Mouse (Mus musculus): Measurements from ENCODE around the gene Cdk15.

The Cdk15 gene

DNA sequence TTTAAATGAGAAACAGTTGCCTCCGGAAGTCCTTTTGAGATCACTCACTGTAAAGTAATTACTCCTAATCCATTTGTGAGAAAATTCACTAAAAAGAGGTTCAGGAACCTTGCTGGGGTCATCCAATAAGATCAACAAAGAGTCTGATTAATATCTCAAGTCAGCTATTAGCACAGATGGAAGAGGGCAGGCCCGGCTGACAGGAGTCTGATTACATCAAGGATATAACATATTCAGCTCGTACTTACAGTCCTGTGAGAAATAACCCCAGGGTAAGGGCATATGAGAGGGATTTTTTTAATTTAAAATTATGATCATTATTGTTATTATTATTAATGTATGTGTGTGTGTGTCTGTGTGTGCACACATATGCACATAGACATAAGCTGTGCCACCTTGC lies 15.5 kb downstream of the Cdk15 start:
- DNase-seq (ENCODE audit: low read depth, low spot score), result no peak

DNA sequence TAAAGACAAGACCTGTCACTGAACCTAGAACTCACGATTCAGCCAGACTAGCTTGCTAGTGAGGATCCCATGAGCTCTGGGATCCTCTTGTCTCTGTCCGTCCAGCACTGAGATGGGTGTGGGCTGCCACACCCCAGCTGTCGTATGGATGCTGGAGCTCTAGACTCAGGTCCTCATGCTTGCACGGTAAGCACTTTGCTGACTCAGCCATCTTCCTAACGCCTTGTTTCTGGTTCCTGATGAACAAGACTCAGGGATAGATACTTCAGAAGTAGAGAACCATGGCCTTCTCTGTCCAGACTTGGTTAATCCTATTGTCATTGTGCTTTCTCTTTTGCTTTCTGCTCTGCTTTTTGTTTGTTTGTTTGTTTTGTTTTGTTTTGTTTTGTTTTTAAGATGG lies 29.2 kb downstream of the Cdk15 start:
- DNase-seq (ENCODE audit: low read depth, low spot score), result no peak

DNA sequence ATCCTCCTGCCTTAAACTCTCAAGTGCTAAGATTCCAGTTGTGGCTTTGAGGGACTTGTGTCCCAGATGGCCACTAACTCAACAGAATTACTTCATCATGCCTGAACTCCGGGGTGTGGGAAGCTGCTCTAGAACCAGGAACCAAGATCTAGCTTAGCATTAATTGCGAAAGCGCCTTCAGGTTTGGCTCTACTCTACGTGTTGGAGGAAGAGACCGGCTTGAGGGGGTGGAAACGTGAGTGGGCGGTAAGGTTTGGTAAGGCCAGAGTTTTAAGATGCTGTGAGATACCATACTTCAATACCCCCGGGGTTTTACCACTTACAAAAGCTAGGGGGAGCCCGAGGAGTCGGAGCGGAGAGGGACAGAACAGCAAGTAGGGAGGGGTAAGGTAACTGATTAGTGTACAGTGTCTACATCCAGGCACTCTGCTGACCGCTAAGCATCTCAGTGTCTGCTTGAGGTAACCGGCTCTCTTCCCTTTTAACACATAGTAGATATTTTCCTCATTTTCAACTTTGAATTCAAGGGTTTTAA lies 29.7 kb downstream of the Cdk15 start:
- peak; percentile 38 for DNase-seq (ENCODE audit: low read depth, low spot score)

DNA sequence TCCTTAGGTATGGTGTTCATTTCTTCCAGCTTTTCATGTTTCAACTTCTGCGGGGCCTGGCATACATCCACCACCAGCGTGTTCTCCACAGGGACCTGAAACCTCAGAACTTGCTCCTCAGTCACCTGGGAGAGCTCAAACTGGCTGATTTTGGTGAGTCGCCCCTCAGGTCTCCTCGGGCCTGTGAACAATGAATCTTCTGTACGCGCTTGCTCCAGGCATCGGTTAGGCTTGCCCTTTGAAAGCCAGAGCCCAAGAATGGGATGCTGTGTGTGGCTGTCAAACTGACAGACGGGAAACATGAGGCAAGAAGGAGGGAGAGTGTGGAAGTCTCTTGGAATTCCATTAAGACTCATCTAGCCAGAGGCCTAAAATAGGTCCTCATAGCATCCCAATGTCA lies 31.0 kb downstream of the Cdk15 start:
- DNase-seq (ENCODE audit: low read depth, low spot score), result no peak

DNA sequence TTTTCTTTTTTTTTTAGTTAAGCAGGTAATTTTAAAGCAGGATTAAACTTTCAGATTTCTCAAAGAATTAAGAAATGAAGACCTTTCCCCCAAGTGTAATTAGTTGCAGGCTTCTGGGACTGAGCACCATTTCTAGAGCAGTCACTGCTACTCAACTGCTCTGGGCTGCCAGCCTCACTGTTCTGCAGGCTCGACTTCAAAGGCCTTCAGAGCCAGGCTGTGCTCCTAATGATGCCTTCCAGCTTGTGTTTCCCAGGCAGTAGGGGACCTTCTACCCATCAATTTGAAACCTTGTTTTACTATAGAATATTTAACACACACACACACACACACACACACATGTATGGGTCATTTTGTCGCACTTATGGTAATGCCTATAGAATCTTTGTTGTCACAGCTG lies 34.9 kb downstream of the Cdk15 start:
- DNase-seq (ENCODE audit: low read depth, low spot score), result no peak

DNA sequence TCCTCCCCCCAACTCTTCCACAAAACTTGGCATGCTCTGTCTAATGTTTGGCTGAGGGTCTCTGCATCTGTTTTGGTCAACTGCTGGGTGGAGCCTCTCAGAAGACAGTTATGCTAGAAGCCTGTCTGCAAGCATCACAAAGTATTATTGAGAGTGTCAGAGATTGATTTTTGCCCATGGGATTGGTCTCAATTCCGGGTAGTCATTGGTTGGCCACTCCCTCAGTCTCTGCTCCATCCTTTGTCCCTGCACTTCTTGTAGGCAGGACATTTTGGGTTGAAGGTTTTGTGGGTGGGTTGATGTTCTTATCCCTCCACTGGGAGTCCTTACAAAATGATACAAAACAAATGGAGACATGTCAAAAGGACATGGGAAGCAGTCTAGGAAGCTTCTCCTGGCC lies 39.1 kb downstream of the Cdk15 start:
- DNase-seq (ENCODE audit: low read depth, low spot score), result no peak

DNA sequence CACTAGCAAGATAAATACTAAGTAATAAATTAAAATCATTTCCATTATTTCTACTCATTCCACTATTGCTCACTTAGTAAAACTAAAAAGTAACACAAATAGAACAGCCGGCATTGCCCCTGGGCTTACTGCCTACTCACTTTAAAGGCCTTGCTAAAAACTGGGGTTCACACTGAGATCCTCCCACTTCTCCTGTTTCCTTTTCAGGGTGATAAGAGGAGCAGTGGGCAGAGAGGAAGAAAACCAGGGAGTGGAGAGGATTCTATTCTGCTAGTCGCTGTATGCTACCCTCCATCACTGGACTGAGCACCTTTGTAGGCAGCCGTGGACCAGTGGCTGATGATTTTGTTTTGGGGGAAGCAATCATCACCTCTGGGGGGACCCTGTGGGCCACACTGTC lies 40.5 kb downstream of the Cdk15 start:
- no peak for DNase-seq (ENCODE audit: low read depth, low spot score)

DNA sequence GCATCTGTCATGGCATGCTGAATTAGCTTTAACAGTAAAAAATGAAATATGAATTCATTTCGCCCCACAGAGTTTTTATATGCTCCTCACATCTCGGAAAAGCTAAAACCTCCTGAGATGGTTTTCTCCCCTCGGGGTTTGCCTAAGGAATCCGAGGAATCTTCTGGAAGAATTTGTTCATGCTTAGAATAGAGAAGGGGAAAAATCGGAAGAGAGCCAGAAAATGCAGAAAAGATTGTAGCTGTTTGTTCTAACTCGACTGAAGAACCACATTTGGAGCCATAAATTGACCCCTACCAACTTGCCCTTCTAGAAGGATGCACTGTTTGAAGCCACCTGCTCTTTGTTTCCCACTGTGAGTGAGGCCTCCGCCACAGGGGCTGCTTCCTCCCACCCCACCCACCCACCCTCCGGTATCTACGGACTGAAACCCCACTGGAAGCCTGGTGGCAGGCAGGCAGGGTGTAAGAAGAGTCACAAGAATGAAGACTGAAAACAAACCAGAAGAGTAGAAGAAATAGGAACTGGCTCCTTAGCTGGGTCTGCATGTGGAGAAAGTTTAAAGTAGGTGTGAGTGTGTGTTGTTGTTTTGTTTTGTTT lies 41.9 kb downstream of the Cdk15 start:
- no peak for DNase-seq (ENCODE audit: low read depth, low spot score)

DNA sequence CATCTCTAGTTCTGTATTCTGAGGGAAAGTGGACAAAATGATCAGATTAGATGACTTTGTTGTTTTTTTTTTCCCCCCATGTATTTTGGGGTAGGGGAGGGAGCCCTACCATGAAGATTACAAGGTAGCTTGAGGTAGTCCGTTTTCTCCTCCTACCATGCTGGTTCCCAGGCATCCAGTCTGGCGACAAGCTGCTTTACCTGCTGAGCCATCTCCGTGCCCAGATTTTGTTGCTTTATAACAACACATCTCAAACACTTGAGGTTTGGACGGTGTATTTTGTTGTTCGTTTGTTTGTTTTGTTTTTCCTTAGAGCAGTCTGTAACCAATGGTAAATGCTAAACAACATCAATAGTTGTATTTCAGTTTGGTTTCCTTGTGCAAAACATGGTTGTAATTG lies 50.6 kb downstream of the Cdk15 start:
- no peak for DNase-seq (ENCODE audit: low read depth, low spot score)

DNA sequence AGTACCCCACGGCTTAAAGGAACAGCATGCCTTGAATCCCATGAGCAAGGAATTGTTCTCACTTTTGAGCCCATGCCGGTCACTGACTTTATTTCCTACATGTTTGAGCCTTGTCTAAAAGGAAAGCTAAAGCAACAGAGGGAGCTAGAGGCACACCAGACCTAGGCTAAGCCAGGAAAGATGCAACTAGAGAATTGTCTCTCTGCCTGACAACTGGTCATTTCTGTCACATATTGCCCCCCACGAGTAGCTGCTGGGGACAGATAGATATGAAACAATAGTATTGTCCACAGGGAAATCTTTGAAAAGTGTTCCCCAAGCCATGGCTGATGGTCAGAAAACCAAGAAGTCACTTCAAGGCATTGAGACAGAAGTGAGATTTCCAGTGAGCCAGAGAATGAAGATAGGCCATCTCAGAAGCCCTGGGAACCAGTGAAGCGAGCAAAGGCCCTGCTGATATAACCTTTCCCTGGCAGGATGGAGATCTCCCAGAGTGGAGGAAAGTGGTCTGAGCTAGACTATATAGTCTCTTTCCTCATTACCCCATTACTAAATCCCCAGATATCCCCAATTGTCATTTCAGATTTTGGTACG lies 54.7 kb downstream of the Cdk15 start:
- DNase-seq (ENCODE audit: low read depth, low spot score), result no peak

DNA sequence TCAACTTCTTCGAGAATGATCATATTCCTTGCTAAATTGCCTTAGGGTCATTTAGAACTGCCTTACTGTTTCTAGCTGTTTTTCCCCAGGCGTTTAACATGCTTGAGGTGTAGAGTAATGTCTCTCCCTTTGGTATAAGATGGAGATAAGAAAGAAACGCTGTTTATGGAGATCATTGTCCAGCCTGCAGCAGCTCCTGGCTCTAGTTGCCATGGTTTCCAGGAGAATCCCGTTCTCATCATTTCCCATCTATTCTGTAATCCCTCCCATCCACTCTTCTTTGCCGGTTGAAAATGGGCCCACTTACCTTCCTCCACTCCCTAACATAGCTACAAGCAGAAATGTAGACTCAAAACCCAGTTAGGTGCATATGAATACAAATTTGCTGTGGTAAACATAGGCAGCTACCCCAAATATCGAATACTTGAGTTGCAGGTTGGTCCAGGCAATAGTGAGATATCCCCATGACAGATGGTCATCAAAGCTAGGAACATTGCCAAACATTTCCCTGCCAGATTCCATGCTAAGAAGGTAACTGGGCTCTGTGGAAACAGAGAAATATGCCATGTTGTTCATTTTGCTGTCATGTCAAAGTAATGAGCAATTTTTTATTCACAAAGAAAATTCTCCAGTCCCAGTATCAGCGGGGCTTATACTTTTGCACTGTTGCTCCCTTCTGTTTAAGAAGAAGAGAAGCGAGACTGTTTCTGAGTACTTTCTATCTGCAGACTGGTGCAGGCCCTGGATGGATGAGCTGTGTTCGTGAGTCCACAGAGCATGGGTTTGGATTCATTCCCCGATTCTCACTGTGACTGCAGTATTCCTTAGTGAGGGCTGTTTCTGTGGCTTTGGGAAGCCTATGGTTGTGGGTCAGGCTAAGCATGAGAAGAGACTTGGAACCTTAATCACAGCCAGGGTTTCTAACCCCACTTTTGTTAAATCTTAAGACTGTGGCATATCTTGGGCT lies 55.8 kb downstream of the Cdk15 start:
- no peak for DNase-seq (ENCODE audit: low read depth, low spot score)

DNA sequence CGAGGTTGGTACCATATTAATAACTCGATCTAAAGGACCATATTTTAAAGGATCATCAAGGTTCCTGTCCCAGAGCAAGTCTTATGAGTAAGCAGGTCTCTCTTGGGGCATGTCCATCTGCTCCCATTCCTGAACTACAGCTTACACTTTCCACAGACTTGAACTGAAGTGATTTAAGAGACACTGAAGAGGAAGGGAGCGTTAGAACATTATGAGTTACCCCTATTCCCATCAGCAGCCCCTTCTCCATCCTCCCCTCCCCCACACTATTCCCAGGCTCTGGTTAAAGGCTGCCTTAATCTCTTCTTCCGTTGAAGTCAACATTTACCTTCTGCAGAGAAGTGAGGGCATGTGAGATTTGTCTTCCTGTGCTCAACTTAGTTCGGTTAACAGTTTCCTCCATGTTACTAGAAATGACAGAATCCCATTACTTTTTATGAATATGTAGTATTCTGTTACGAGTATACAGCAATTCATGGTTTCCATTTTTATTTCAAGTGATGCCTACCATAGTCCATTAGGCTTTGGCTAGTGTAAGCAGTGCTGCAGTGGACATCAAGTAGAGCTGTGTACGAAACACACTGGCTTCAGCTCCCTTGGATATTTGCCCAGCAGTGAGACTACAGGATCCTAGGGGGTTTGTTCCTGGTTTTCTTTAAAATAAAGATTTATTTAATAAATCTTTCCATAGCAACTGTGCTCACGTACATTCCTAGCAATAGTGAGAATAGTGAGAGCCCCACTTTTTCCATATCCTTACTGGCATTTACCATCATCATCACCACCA lies 56.6 kb downstream of the Cdk15 start:
- no peak for DNase-seq (ENCODE audit: low read depth, low spot score)

DNA sequence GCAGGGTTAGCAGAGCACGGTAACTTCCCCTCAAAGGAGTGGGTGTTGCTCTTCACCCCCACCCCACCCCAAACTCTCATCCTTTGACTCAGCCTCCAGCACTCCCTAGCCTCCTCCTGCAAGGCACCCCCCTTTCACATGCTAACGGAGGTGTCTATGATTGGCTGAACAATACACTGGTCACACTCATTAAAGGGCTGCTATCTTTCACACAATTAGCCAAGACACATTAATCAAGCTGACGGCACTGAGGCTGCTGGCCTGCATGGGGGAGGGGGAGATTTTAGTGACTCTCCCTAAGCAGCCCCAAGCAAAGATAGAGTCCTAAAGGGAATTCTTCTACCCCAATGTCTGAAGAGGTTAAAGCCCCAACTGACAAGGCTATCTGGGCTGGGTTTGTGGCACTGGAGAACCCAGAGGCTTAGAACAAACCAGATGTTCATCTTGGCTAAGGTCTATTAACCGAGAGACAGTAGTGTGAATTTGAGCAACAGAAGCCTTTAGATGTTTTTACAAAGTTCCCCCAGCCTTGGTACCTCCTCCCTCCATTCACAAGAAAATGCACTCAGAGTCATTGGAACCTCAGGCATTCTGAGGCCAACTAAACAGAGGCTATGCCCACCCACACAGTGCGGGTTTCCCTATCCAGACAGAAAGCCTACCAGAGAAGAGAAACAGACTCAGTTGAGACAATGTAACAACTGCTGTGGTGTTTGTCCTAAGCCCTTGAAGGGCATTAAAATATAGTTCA lies 58.5 kb downstream of the Cdk15 start:
- no peak for DNase-seq (ENCODE audit: low read depth, low spot score)

DNA sequence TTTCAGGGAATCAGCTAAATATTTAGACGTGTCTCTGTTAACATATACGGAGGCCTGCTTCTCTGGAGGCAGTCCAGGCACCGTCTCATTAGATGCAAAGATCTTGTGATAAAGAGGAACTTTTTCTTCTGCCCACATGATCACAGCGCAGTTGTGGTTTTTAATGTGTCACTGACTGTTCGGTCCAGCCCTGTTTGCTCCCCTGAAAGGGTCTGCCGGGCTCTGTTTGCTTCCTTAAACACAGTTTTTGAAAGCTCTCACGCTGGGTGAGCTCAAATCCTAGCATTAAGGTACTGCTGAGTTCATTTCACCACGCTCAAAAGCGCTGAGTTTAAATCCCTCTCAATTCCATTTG lies 59.3 kb downstream of the Cdk15 start:
- DNase-seq (ENCODE audit: low read depth, low spot score), result no peak

DNA sequence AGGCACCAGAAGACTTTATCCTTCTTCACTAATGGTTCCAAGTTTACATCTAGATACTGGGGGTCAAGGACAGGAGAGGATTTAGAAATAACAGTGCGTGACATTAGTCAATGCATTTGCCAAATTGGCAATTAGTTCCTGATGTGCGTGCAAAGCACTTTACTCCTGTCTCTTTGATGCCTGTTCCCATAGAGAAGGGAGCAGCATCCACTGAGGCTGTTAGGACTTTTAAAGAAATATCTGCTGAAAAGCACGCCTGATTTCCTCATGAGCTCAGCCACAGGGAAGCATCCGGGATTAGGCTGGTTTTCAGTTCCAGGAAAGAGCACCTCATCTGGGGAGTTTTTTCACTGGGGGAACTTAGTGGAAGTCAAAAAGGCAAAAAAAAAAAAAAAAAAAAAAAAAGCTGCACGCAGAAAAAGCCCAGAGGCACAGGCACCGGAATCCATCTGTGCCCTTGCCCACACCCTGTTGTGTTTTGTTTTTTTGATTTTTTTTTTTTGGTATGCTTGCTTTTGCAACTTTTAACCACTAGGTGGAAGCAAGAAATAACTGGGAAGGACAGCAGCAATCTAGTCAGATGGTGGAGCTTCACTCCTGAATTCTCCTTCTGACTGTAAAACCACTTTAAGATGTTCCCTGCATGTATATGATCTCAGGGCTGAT lies 59.8 kb downstream of the Cdk15 start:
- DNase-seq (ENCODE audit: low read depth, low spot score), result peak; percentile 64

DNA sequence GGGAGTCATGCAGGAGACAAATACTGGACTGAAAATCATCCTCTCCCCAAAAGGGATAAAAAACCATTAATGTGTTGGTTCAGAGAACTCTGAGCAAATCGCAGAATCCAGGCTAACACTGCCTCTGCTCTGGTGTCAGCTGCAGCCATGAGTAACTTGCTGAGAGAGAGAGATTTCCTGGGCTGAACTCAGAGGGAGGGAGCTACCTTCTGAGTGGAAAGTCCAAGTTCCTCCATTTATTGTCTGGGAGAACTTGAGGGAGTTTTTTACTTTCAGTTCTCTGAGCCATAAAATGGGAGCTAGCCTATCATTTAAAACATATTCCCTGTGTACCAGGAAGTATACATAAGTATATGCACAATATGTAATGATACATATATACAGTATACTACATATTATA lies 60.7 kb downstream of the Cdk15 start:
- no peak for DNase-seq (ENCODE audit: low read depth, low spot score)

DNA sequence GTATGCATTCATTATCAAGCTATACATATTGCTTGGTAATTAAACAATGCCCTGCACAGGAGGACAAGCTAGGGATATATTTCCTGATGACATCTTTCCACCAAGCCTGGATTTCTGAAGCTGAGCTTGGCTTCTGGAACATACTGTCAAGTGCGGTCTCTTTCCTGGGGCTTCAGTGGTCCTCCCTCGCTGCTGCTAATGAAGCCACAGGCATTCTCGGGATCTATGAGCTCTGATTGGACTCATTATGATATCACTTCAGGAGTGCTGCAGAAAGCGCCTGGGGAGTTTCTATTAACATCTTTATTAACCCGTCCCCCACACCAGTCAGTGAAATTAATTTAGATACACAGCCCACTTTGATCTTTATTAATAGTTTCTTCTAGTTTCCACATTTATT lies 62.2 kb downstream of the Cdk15 start:
- DNase-seq (ENCODE audit: low read depth, low spot score), result no peak

DNA sequence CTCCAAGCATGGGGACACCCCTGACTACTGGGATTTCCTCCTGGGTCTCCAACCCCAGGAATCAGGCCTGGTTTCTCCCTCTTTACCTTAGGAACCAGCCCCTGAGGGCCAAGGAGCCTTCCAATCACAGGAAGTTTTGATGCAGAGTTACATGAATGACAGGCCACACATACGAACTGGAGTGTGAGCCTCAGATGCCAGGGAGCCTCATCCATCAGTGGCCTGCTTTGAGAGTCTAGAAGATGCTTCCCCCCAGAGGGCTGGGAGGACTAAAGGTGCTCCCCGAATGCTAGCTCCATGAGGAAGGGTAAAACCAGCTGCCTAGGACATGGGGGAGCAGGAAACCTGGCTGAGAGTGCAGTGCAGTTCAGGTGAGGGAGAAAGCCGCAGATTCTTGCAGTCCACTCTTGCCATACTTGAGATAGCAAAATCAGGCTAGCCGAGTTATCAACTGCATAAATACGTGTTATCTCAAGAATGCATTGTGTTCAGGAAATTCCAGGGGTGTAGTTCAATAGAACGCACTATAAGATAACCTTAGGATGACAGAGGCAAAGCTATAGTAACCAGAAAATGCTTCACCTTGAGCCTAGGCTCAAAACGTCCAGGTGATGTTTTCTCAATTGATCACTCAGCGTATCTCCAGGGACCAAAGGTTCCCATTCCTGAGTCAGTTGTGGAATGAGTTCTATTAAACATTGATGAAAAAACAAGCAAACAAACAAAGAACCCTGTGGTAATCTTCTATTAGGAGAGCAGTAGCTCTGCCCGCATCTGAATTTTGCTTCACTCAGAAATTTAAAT lies 64.6 kb downstream of the Cdk15 start:
- no peak for DNase-seq (ENCODE audit: low read depth, low spot score)

DNA sequence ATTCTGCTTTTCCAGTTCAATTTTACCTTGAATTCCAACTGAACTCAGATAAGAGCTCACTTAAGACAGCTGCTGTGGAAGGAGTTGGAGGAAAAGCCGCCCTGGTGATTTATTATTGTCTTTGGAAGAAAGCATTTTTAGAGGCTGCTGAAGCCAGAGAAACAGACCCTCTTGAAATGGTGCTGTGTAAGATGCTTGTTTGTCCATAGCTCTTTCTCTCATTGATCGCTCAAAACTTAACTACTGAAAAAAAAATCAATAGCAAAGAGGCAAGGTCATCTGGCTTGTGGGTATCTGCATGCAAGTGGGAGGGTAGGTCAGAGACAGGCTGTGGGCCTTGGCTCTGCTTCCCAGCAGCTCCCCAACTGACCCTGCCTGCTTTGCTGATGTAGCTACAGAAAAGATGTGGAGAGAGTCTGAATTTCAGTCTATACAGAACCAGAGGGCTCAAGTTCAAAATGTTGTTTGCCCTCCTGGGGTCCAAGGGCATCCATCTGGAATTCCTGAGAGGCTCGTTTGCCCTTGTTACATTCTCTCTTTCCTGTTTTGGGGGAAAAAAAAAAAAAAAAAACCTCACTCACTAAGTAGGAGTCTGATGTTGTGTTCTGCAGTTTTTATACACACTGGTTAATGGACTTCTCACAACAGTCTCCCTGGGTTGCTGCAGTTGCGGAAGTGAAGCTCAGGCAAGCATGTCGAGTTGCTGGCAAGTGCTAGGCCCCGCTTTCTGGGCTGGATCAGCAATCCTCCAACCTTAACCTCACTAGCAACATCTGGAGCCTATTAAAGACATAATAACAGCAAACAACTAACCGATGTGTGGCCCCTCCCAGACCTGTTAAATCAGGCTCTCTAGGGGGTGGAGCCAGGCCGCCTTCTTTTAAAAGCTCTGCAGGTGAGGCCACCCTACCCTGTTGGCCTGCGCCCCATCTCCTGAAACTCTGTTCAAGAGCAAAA lies 65.5 kb downstream of the Cdk15 start:
- no peak for DNase-seq (ENCODE audit: low read depth, low spot score)

Data from CD4-positive helper T cell, adult 2 months (primary cell).